Mouse (Mus musculus) intestine, embryonic 16.5 days (tissue): ENCODE measurements around the gene Acadsb. TPM values are rescaled to one million over a fixed set of nuclear protein-coding genes. Genes with fewer than 3 reads are reported as not detected.

ENCODE experiments used
- polyA plus RNA-seq: library from polyadenylated mRNA; unstranded; fragments of >200 nt; fragmentation: Nextera tagmentation; extraction: Ambion mirVana; gene quantifications from 2 replicates; pipeline ENCODE4 v1.2.1, GENCODE M21; 2015

Acadsb gene
- polyA plus RNA-seq, 1 experiment from 2014 or later: 75.2 TPM

Other genes with a start within 250 kb of the Acadsb start
- gene 5430419D17Rik, start 236.2 kb upstream of the Acadsb start, polyA plus RNA-seq: 0.04 TPM in 1 of 2 replicates, not detected in the other
- 1.5 and 1.9 TPM in 2 replicates for gene Cuzd1, start 88.3 kb upstream of the Acadsb start, polyA plus RNA-seq
- gene Fam24b, start 81.1 kb upstream of the Acadsb start, polyA plus RNA-seq: not detected in 2 replicates
- gene Fam24a, start 76.7 kb upstream of the Acadsb start, polyA plus RNA-seq: not detected in 2 replicates
- gene 2310057M21Rik, start 47.8 kb upstream of the Acadsb start, polyA plus RNA-seq: 20.0 TPM in 2 replicates
- 70.1 and 71.4 TPM in 2 replicates for gene Pstk, start 39.5 kb upstream of the Acadsb start, polyA plus RNA-seq
- gene Ikzf5, start 80 bp upstream of the Acadsb start, polyA plus RNA-seq: 8.1 and 9.4 TPM in 2 replicates
- gene Hmx3, start 132.3 kb downstream of the Acadsb start, polyA plus RNA-seq: 0.53 and 0.54 TPM in 2 replicates
- 0.39 and 0.68 TPM in 2 replicates for gene Hmx2, start 138.2 kb downstream of the Acadsb start, polyA plus RNA-seq
- 162 and 193 TPM in 2 replicates for gene Bub3, start 149.6 kb downstream of the Acadsb start, polyA plus RNA-seq